In genomic region chr5:43353021-43353990, GRCm38 (mm10) we compare ENCODE assay signal across 10 mouse cellular contexts.
DNase-seq lines count a peak whose midpoint lies in the region; ATAC-seq lines count a peak whose summit lies in the region.
"Had no signal": no experiment of that assay in that cellular context is flagged by ENCODE, and none has a peak within 500 bp of the region (broad histone marks: within the 10 kb centered on the region; RNA-seq: fewer than 3 reads in every experiment).

No protein-coding gene starts in this region.

- peak; percentile 30 for DNase-seq in retina, postnatal 1 day
- no peak for DNase-seq in retina, embryonic 14.5 days (ENCODE audit: low spot score)
- DNase-seq in cerebellum, adult 11-12 months, result peak; percentile 88
- DNase-seq in spleen, adult 12 weeks (ENCODE audit: low spot score), result no peak
- no peak for DNase-seq in lung, postnatal 4 days
- DNase-seq: heart, postnatal 14 days; liver had no signal

- H3K9me3 ChIP-seq in hindbrain, embryonic 15.5 days, result no peaks in the 10 kb centered on the region
- H3K9me3 ChIP-seq: stomach, embryonic 15.5 days had no signal

- no peaks in the 10 kb centered on the region for H3K27me3 ChIP-seq in hindbrain, embryonic 15.5 days
- H3K27me3 ChIP-seq: stomach, embryonic 15.5 days had no signal

- H3K36me3 ChIP-seq in hindbrain, embryonic 15.5 days, result no peaks in the 10 kb centered on the region
- H3K36me3 ChIP-seq: stomach, embryonic 15.5 days had no signal

- H3K4me2 ChIP-seq in hindbrain, embryonic 15.5 days, result no peak overlapping the region
- H3K4me2 ChIP-seq: stomach, embryonic 15.5 days had no signal

- H3K4me1 ChIP-seq in hindbrain, embryonic 15.5 days (replicated peaks), result peaks cover 25% of the 10 kb centered on the region

- H3K9ac ChIP-seq in hindbrain, embryonic 15.5 days, result no peak overlapping the region
- H3K9ac ChIP-seq: stomach, embryonic 15.5 days had no signal

- peak overlapping the region; percentile 27 for H3K27ac ChIP-seq in hindbrain, embryonic 15.5 days (replicated peaks)
- H3K27ac ChIP-seq: stomach, embryonic 15.5 days had no signal

- WGBS in hindbrain, embryonic 15.5 days, result 35% methylated on average over 23 of the region's 23 CpGs

- ATAC-seq in hindbrain, embryonic 15.5 days (ENCODE audit: low FRiP score, low read depth), result peak; percentile 53
- ATAC-seq in megakaryocyte progenitor cell, adult 5-6 weeks (replicated peaks; ENCODE audit: poor library complexity), result no peak

- no peak overlapping the region for H3K4me3 ChIP-seq in hindbrain, embryonic 15.5 days
- H3K4me3 ChIP-seq: stomach, embryonic 15.5 days had no signal

Comparison
In these comparisons a context has a peak if more than half of its experiments do, and no peak if none do; other contexts are left out.
1. DNase-seq: peak in retina, postnatal 1 day (single experiment) and cerebellum, adult 11-12 months (single experiment); none in retina, embryonic 14.5 days (single experiment), spleen, adult 12 weeks (single experiment) and lung, postnatal 4 days (0 of 2).